Mouse (Mus musculus) cortical plate, adult 2 months (tissue): ENCODE data around the gene Cyp24a1. TPM values are rescaled to one million over a fixed set of nuclear protein-coding genes. Genes with fewer than 3 reads are reported as not detected.

Experiments
- H3K27ac ChIP-seq: fragments of 200-500 bp; 2 replicates; pipeline ENCODE4 v1.5.1; 2012; ENCODE audit warnings: low read length, control low read depth, inconsistent platforms; ENCODE audit not compliant: insufficient read depth
- H3K4me1 ChIP-seq: fragments of 200-500 bp; 2 replicates; pipeline ENCODE4 v1.6.1; 2011; ENCODE audit warnings: low read length; ENCODE audit not compliant: control insufficient read depth, insufficient read depth
- H3K4me3 ChIP-seq: fragments of 200-500 bp; 2 replicates; pipeline ENCODE4 v1.5.1; 2011; ENCODE audit warnings: mild to moderate bottlenecking, low read length, control low read depth; ENCODE audit not compliant: insufficient read depth
- CTCF ChIP-seq: fragments of 200-500 bp; IDR thresholded peaks from 2 replicates; pipeline ENCODE4 v1.5.1; 2011; ENCODE audit warnings: mild to moderate bottlenecking, control low read depth, low read length; ENCODE audit not compliant: insufficient read depth; ENCODE audit errors: extremely low read depth
- POLR2A ChIP-seq: fragments of 200-500 bp; IDR thresholded peaks from 2 replicates; pipeline ENCODE4 v1.6.1; 2011; ENCODE audit warnings: mild to moderate bottlenecking, low read length, control low read depth; ENCODE audit not compliant: insufficient read depth; ENCODE audit errors: extremely low read depth
- polyA plus RNA-seq: library from polyadenylated mRNA; depleted of rRNA; stranded (reverse); fragments of >200 nt; gene quantifications from 2 replicates; pipeline ENCODE4 v1.2.3, GENCODE M21; 2012

The Cyp24a1 gene
- polyA plus RNA-seq, 1 experiment, result 0.15 TPM

- H3K4me1 ChIP-seq, result no peaks in the 10 kb centered on the region
- H3K4me3 ChIP-seq, result no peak overlapping the region
- no peak for TF ChIP-seq CTCF
- TF ChIP-seq POLR2A, result no peak
- H3K27ac ChIP-seq, result no peak overlapping the region
These were observed 1.1 kb upstream of the Cyp24a1 start for GRCm38 (mm10) chr2:170498011-170498410.

GRCm38 (mm10) chr2:170496154-170496930 is 603 bp downstream of the Cyp24a1 start, which contains the start of gene Pfdn4:
Gene Pfdn4 (plus strand): TSS chr2:170496428.
- no peaks in the 10 kb centered on the region for H3K4me1 ChIP-seq
- no peak within 1 kb of the TSS for H3K4me3 ChIP-seq
- H3K27ac ChIP-seq, result no peak within 1 kb of the TSS
- TF ChIP-seq CTCF (no peak), POLR2A (no peak)

- no peak for TF ChIP-seq POLR2A
- no peak for TF ChIP-seq CTCF
- Histone ChIP-seq H3K4me3 (no peak overlapping the region), H3K4me1 (no peaks in the 10 kb centered on the region), H3K27ac (no peak overlapping the region)
These were observed 1.9 kb downstream of the Cyp24a1 start for GRCm38 (mm10) chr2:170494784-170495710.

GRCm38 (mm10) chr2:170487890-170488502 is 8.9 kb downstream of the Cyp24a1 start:
- H3K4me1 ChIP-seq, result no peaks in the 10 kb centered on the region
- TF ChIP-seq POLR2A (no peak), CTCF (peak; percentile 20; the same call in 1 of the 2 replicates)
- no peak overlapping the region for H3K4me3 ChIP-seq
- no peak overlapping the region for H3K27ac ChIP-seq

GRCm38 (mm10) chr2:170487202-170487601 is 9.7 kb downstream of the Cyp24a1 start:
- Histone ChIP-seq H3K27ac (no peak overlapping the region), H3K4me1 (no peaks in the 10 kb centered on the region), H3K4me3 (no peak overlapping the region)
- TF ChIP-seq CTCF (no peak), POLR2A (no peak)

- H3K4me1 ChIP-seq, result no peaks in the 10 kb centered on the region
- no peak for TF ChIP-seq POLR2A
- TF ChIP-seq CTCF, result no peak
- H3K4me3 ChIP-seq, result no peak overlapping the region
- H3K27ac ChIP-seq, result no peak overlapping the region
These were observed 13.0 kb downstream of the Cyp24a1 start for GRCm38 (mm10) chr2:170483914-170484313.

- Histone ChIP-seq H3K4me3 (no peak overlapping the region), H3K4me1 (no peaks in the 10 kb centered on the region), H3K27ac (no peak overlapping the region)
- TF ChIP-seq CTCF (no peak), POLR2A (no peak)
These were observed 14.9 kb downstream of the Cyp24a1 start for GRCm38 (mm10) chr2:170482019-170482540.

- Histone ChIP-seq H3K4me3 (no peak overlapping the region), H3K27ac (no peak overlapping the region), H3K4me1 (no peaks in the 10 kb centered on the region)
- TF ChIP-seq POLR2A (no peak), CTCF (no peak)
These were observed 20.3 kb downstream of the Cyp24a1 start for GRCm38 (mm10) chr2:170476643-170477042.

- no peak overlapping the region for H3K27ac ChIP-seq
- H3K4me3 ChIP-seq, result no peak overlapping the region
- H3K4me1 ChIP-seq, result no peaks in the 10 kb centered on the region
- TF ChIP-seq CTCF (no peak), POLR2A (no peak)
These were observed 20.7 kb downstream of the Cyp24a1 start for GRCm38 (mm10) chr2:170476215-170476614.
